Mouse (Mus musculus) liver, postnatal 0 days (tissue): Measurements from ENCODE around the gene Pik3r4. TPM values are rescaled to one million over a fixed set of nuclear protein-coding genes. Genes with fewer than 3 reads are reported as not detected.
A peak's percentile ranks its signal among the peaks of the same experiment; 100 is the strongest.

ENCODE experiments used
- ATAC-seq: fragments of 200-750 bp; cut with Nextera tagmentation; 2 replicates; pipeline ENCODE4 v1.8.0; 2017; ENCODE audit warnings: mild to moderate bottlenecking, moderate library complexity
- DNase-seq: peaks from one replicate; pipeline ENCODE4 v3.0.0-alpha.2; 2016
- H3K27ac ChIP-seq: fragments of 300-500 bp; sonication (generic); 2 replicates; pipeline ENCODE4 v1.5.1; 2014; ENCODE audit warnings: antibody characterized with exemption, moderate library complexity, mild to moderate bottlenecking, low read depth
- H3K27me3 ChIP-seq: fragments of 300-500 bp; sonication (generic); 2 replicates; pipeline ENCODE4 v1.6.1; 2014; ENCODE audit warnings: low read length, control low read depth, mixed read lengths; ENCODE audit not compliant: insufficient read depth
- H3K36me3 ChIP-seq: fragments of 300-500 bp; sonication (generic); replicated peaks from 2 replicates; pipeline ENCODE4 v1.6.1; 2014; ENCODE audit warnings: mild to moderate bottlenecking, control low read depth, low read length, moderate library complexity, mixed read lengths; ENCODE audit not compliant: insufficient read depth
- H3K4me1 ChIP-seq: fragments of 300-500 bp; sonication (generic); 2 replicates; pipeline ENCODE4 v1.6.1; 2014; ENCODE audit warnings: antibody characterized with exemption, mild to moderate bottlenecking, control low read depth; ENCODE audit not compliant: insufficient read depth
- H3K4me2 ChIP-seq: fragments of 300-500 bp; sonication (generic); 2 replicates; pipeline ENCODE4 v1.6.1; 2014; ENCODE audit warnings: low read depth, mild to moderate bottlenecking, low read length, moderate library complexity, mixed read lengths
- H3K4me3 ChIP-seq: fragments of 300-500 bp; sonication (generic); 2 replicates; pipeline ENCODE4 v1.5.1; 2014; ENCODE audit warnings: low read depth, low read length
- H3K9ac ChIP-seq: fragments of 300-500 bp; sonication (generic); replicated peaks from 2 replicates; pipeline ENCODE4 v1.6.1; 2014; ENCODE audit warnings: mild to moderate bottlenecking, moderate library complexity
- H3K9me3 ChIP-seq: fragments of 300-500 bp; sonication (generic); 2 replicates; pipeline ENCODE4 v1.6.1; 2016; ENCODE audit warnings: mild to moderate bottlenecking, control low read depth, low read length, mixed read lengths
- CTCF ChIP-seq: sonication (generic); IDR thresholded peaks from 2 replicates; pipeline ENCODE4 v1.5.1; 2016; ENCODE audit warnings: antibody characterized with exemption, low read depth
- EP300 ChIP-seq: IDR thresholded peaks from 2 replicates; pipeline ENCODE4 v1.6.1; 2016; ENCODE audit warnings: antibody characterized with exemption, low read depth, mild to moderate bottlenecking
- WGBS: fragments of 180-500 bp; shearing (Covaris S2); extraction: QIAGEN DNeasy Blood & Tissue Kit; methylation state at CpG from one replicate; pipeline ENCODE4 v1.1.7; 2014; ENCODE audit not compliant: insufficient replicate concordance; 5-methylcytosine and 5-hydroxymethylcytosine counted together
- polyA plus RNA-seq: library from polyadenylated mRNA; unstranded; fragments of >200 nt; fragmentation: Nextera tagmentation; extraction: Ambion mirVana; gene quantifications from 2 replicates; pipeline ENCODE4 v1.2.1, GENCODE M21; 2015

Gene Pik3r4
- polyA plus RNA-seq, 1 experiment from 2014 or later, result 5.6 TPM

- H3K4me1 ChIP-seq, result no peaks in the 10 kb centered on the region
- H3K9ac ChIP-seq, result no peak overlapping the region
- H3K4me2 ChIP-seq, result no peak overlapping the region
- no peaks in the 10 kb centered on the region for H3K27me3 ChIP-seq
- H3K4me3 ChIP-seq, result no peak overlapping the region
- DNase-seq (no peak), ATAC-seq (no peak)
- 79% methylated on average over 2 of the region's 2 CpGs for WGBS
- peaks cover 48% of the 10 kb centered on the region for H3K36me3 ChIP-seq
- H3K9me3 ChIP-seq, result no peaks in the 10 kb centered on the region
- H3K27ac ChIP-seq, result no peak overlapping the region
- TF ChIP-seq CTCF, result no peak
- TF ChIP-seq EP300, result no peak
These were observed 29.3 kb downstream of the Pik3r4 start for GRCm38 (mm10) chr9:105672032-105672431.

GRCm38 (mm10) chr9:105675941-105676340, 33.2 kb downstream of the Pik3r4 start:
- ATAC-seq, result peak; percentile 47; the same call in 1 of the 2 replicates
- Histone ChIP-seq H3K27ac (no peak overlapping the region), H3K4me2 (0 out of 2 replicates have a peak overlapping the region, but pooled peaks have one; percentile 11)

GRCm38 (mm10) chr9:105681386-105681785, 38.6 kb downstream of the Pik3r4 start:
- no peak for ATAC-seq
- no peak for DNase-seq
- TF ChIP-seq EP300 (no peak), CTCF (no peak)
- Histone ChIP-seq H3K9me3 (no peaks in the 10 kb centered on the region), H3K9ac (no peak overlapping the region), H3K4me2 (no peak overlapping the region), H3K36me3 (peaks cover 50% of the 10 kb centered on the region), H3K27me3 (no peaks in the 10 kb centered on the region), H3K27ac (no peak overlapping the region), H3K4me3 (no peak overlapping the region), H3K4me1 (no peaks in the 10 kb centered on the region)
- WGBS, result 89% methylated on average over 7 of the region's 7 CpGs

More at GRCm38 (mm10) chr9:105675941-105676340, 33.2 kb downstream of the Pik3r4 start:
- 64% methylated on average over 11 of the region's 11 CpGs for WGBS
- Histone ChIP-seq H3K4me3 (no peak overlapping the region), H3K36me3 (peaks cover 32% of the 10 kb centered on the region), H3K27me3 (no peaks in the 10 kb centered on the region), H3K9ac (no peak overlapping the region), H3K4me1 (no peaks in the 10 kb centered on the region), H3K9me3 (no peaks in the 10 kb centered on the region)
- TF ChIP-seq EP300, result no peak
- no peak for TF ChIP-seq CTCF
- DNase-seq, result no peak

- H3K27me3 ChIP-seq, result no peaks in the 10 kb centered on the region
- H3K9ac ChIP-seq, result no peak overlapping the region
- no peak for ATAC-seq
- no peaks in the 10 kb centered on the region for H3K4me1 ChIP-seq
- no peak overlapping the region for H3K4me2 ChIP-seq
- no peaks in the 10 kb centered on the region for H3K9me3 ChIP-seq
- no peak overlapping the region for H3K4me3 ChIP-seq
- H3K27ac ChIP-seq, result no peak overlapping the region
- H3K36me3 ChIP-seq, result peaks cover 42% of the 10 kb centered on the region
- TF ChIP-seq EP300 (no peak), CTCF (no peak)
- 86% methylated on average over 13 of the region's 13 CpGs for WGBS
- DNase-seq, result no peak
These were observed 41.9 kb downstream of the Pik3r4 start for GRCm38 (mm10) chr9:105684549-105685165.

GRCm38 (mm10) chr9:105689485-105689884, 46.7 kb downstream of the Pik3r4 start:
- DNase-seq, result no peak
- WGBS, result 75% methylated on average over 7 of the region's 7 CpGs
- Histone ChIP-seq H3K36me3 (peaks cover 25% of the 10 kb centered on the region), H3K27me3 (no peaks in the 10 kb centered on the region), H3K27ac (no peak overlapping the region), H3K4me1 (no peaks in the 10 kb centered on the region), H3K4me3 (no peak overlapping the region), H3K9me3 (no peaks in the 10 kb centered on the region), H3K4me2 (no peak overlapping the region), H3K9ac (no peak overlapping the region)
- TF ChIP-seq CTCF, result no peak
- ATAC-seq, result no peak

GRCm38 (mm10) chr9:105692472-105692871, 49.7 kb downstream of the Pik3r4 start:
- no peaks in the 10 kb centered on the region for H3K9me3 ChIP-seq
- H3K9ac ChIP-seq, result no peak overlapping the region
- DNase-seq, result no peak
- H3K4me3 ChIP-seq, result no peak overlapping the region
- peaks cover 4% of the 10 kb centered on the region; the same call in 1 of the 2 replicates for H3K36me3 ChIP-seq
- no peak for TF ChIP-seq CTCF
- no peak for TF ChIP-seq EP300
- H3K4me1 ChIP-seq, result no peaks in the 10 kb centered on the region
- H3K27ac ChIP-seq, result no peak overlapping the region
- no peak overlapping the region for H3K4me2 ChIP-seq
- 93% methylated on average over 14 of the region's 14 CpGs for WGBS
- ATAC-seq, result no peak
- no peaks in the 10 kb centered on the region for H3K27me3 ChIP-seq
